Mouse (Mus musculus): ENCODE data around the gene Hmx1.

The Hmx1 gene

GRCm38 (mm10) chr5:35398310-35398910 is 9.5 kb downstream of the Hmx1 start:
- DNase-seq (ENCODE audit: low spot score in 2 of 2) = no peak

GRCm38 (mm10) chr5:35399061-35399460 is 10.2 kb downstream of the Hmx1 start:
- DNase-seq (ENCODE audit: low spot score in 2 of 2) = no peak

GRCm38 (mm10) chr5:35399704-35400320 is 10.9 kb downstream of the Hmx1 start:
- DNase-seq (ENCODE audit: low spot score in 2 of 2) = no peak

GRCm38 (mm10) chr5:35401240-35401639 is 12.3 kb downstream of the Hmx1 start:
- DNase-seq (ENCODE audit: low spot score in 2 of 2) = no peak

- DNase-seq (ENCODE audit: low spot score in 2 of 2) = no peak
These were observed 18.6 kb downstream of the Hmx1 start for GRCm38 (mm10) chr5:35407411-35407930.

GRCm38 (mm10) chr5:35411028-35411427 is 22.1 kb downstream of the Hmx1 start:
- DNase-seq (ENCODE audit: low spot score in 2 of 2) = no peak

- DNase-seq (ENCODE audit: low spot score in 2 of 2) = no peak
These were observed 23.9 kb downstream of the Hmx1 start for GRCm38 (mm10) chr5:35412833-35413232.

- DNase-seq (ENCODE audit: low spot score in 2 of 2) = no peak
These were observed 28.8 kb downstream of the Hmx1 start for GRCm38 (mm10) chr5:35417707-35418106.

GRCm38 (mm10) chr5:35421622-35422021 is 32.7 kb downstream of the Hmx1 start:
- no peak for DNase-seq (ENCODE audit: low spot score in 2 of 2)

- DNase-seq (ENCODE audit: low spot score in 2 of 2) = no peak
These were observed 36.3 kb downstream of the Hmx1 start for GRCm38 (mm10) chr5:35425218-35425617.

GRCm38 (mm10) chr5:35427901-35428300 is 39.0 kb downstream of the Hmx1 start:
- DNase-seq (ENCODE audit: low spot score in 2 of 2) = no peak

- DNase-seq (ENCODE audit: low spot score in 2 of 2) = no peak
These were observed 39.5 kb downstream of the Hmx1 start for GRCm38 (mm10) chr5:35428421-35428820.

- no peak for DNase-seq (ENCODE audit: low spot score in 2 of 2)
These were observed 43.2 kb downstream of the Hmx1 start for GRCm38 (mm10) chr5:35432098-35432497.

- DNase-seq (ENCODE audit: low spot score in 2 of 2) = no peak
These were observed 45.1 kb downstream of the Hmx1 start for GRCm38 (mm10) chr5:35434038-35434437.

GRCm38 (mm10) chr5:35434703-35435102 is 45.8 kb downstream of the Hmx1 start:
- DNase-seq (ENCODE audit: low spot score in 2 of 2) = no peak

GRCm38 (mm10) chr5:35438805-35439204 is 49.9 kb downstream of the Hmx1 start:
- no peak for DNase-seq (ENCODE audit: low spot score in 2 of 2)

- no peak for DNase-seq (ENCODE audit: low spot score in 2 of 2)
These were observed 51.6 kb downstream of the Hmx1 start for GRCm38 (mm10) chr5:35440459-35440858.

GRCm38 (mm10) chr5:35441411-35441810 is 52.5 kb downstream of the Hmx1 start:
- no peak for DNase-seq (ENCODE audit: low spot score in 2 of 2)

- no peak for DNase-seq (ENCODE audit: low spot score in 2 of 2)
These were observed 55.8 kb downstream of the Hmx1 start for GRCm38 (mm10) chr5:35444731-35445130.

GRCm38 (mm10) chr5:35447656-35448443 is 58.9 kb downstream of the Hmx1 start:
- peak; percentile 53 to 68 for DNase-seq (ENCODE audit: low spot score in 2 of 2)
